Comparison of ENCODE assay signal across 22 mouse cellular contexts in the genomic region with DNA sequence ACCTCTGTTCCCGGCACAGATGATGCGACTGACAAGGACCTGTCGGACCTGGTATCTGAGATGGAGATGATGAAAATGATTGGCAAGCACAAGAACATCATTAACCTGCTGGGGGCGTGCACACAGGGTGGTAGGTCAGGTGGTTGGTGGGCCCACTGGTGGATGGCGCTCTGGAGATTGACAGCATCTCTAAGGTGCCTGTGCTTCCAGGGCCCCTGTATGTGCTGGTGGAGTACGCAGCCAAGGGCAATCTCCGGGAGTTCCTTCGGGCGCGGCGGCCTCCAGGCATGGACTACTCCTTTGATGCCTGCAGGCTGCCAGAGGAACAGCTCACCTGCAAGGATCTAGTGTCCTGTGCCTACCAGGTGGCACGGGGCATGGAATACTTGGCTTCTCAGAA. TPM values are rescaled to one million over a fixed set of nuclear protein-coding genes. Genes with fewer than 3 reads are reported as not detected.
DNase-seq lines count a peak whose midpoint lies in the region; ATAC-seq and TF ChIP-seq lines count a peak whose summit lies in the region.
"Had no signal": no experiment of that assay in that cellular context is flagged by ENCODE, and none has a peak within 500 bp of the region (broad histone marks: within the 10 kb centered on the region; RNA-seq: fewer than 3 reads in every experiment).

No protein-coding gene starts in this region.

- H3K27ac ChIP-seq in forebrain, embryonic 12.5 days = 0 out of 2 replicates have a peak overlapping the region, but pooled peaks have one; percentile 33
- H3K27ac ChIP-seq in forebrain, embryonic 11.5 days (ENCODE audit: low read depth, low read length) = no peak overlapping the region
- 0 out of 2 replicates have a peak overlapping the region, but pooled peaks have one; percentile 4 for H3K27ac ChIP-seq in forebrain, embryonic 15.5 days (replicated peaks)
- H3K27ac ChIP-seq in forebrain, embryonic 10.5 days = no peak overlapping the region
- H3K27ac ChIP-seq in midbrain, embryonic 11.5 days (ENCODE audit: low read depth, low read length) = no peak overlapping the region
- no peak overlapping the region for H3K27ac ChIP-seq in midbrain, postnatal 0 days (ENCODE audit: low read depth, low read length)
- H3K27ac ChIP-seq: embryonic facial prominence, embryonic 10.5 days; embryonic facial prominence, embryonic 12.5 days had no signal

- H3K4me3 ChIP-seq in forebrain, embryonic 12.5 days (replicated peaks) = no peak overlapping the region
- no peak overlapping the region for H3K4me3 ChIP-seq in forebrain, embryonic 11.5 days (ENCODE audit: low read depth, low read length)
- H3K4me3 ChIP-seq in forebrain, embryonic 15.5 days = no peak overlapping the region
- no peak overlapping the region for H3K4me3 ChIP-seq in forebrain, embryonic 10.5 days
- no peak overlapping the region for H3K4me3 ChIP-seq in midbrain, embryonic 11.5 days (ENCODE audit: low read depth, low read length)
- H3K4me3 ChIP-seq in midbrain, postnatal 0 days (ENCODE audit: low read depth, low read length) = no peak overlapping the region
- H3K4me3 ChIP-seq: embryonic facial prominence, embryonic 10.5 days; embryonic facial prominence, embryonic 12.5 days had no signal

- no peak for DNase-seq in forebrain, embryonic 11.5 days (ENCODE audit: low spot score)
- DNase-seq in forebrain, embryonic 10.5 days (ENCODE audit: extremely low spot score, low spot score) = no peak
- peak; percentile 62 for DNase-seq in midbrain, embryonic 11.5 days (ENCODE audit: low spot score, missing footprints)
- no peak for DNase-seq in midbrain, postnatal 0 days (ENCODE audit: low spot score)
- DNase-seq: adrenal gland, adult 8-10 months; adrenal gland, postnatal 14 days; adrenal gland, postnatal 36 days; B cell, adult 2 months; cerebellum, adult 11-12 months; cerebellum, adult 2 months; cerebellum, adult 9-10 months; cerebellum, postnatal 10 days; cerebellum, postnatal 25 days; forebrain, postnatal 0 days had no signal

- H3K9me3 ChIP-seq in forebrain, embryonic 12.5 days = no peaks in the 10 kb centered on the region
- no peaks in the 10 kb centered on the region for H3K9me3 ChIP-seq in forebrain, embryonic 11.5 days (ENCODE audit: control insufficient read depth, low read length)
- H3K9me3 ChIP-seq in forebrain, embryonic 15.5 days = no peaks in the 10 kb centered on the region
- H3K9me3 ChIP-seq in forebrain, embryonic 10.5 days = no peaks in the 10 kb centered on the region
- no peaks in the 10 kb centered on the region for H3K9me3 ChIP-seq in midbrain, embryonic 11.5 days (ENCODE audit: control insufficient read depth, low read length)
- H3K9me3 ChIP-seq in midbrain, postnatal 0 days (ENCODE audit: low read length) = no peaks in the 10 kb centered on the region
- H3K9me3 ChIP-seq: embryonic facial prominence, embryonic 10.5 days; embryonic facial prominence, embryonic 12.5 days; G1E had no signal

- H3K4me1 ChIP-seq in forebrain, embryonic 12.5 days = peaks cover 6% of the 10 kb centered on the region; the same call in 1 of the 2 replicates
- no peaks in the 10 kb centered on the region for H3K4me1 ChIP-seq in forebrain, embryonic 11.5 days (replicated peaks; ENCODE audit: control insufficient read depth, insufficient read depth, low read length)
- no peaks in the 10 kb centered on the region; the same call in 1 of the 2 replicates for H3K4me1 ChIP-seq in forebrain, embryonic 15.5 days
- H3K4me1 ChIP-seq in forebrain, embryonic 10.5 days = peaks cover 11% of the 10 kb centered on the region
- no peaks in the 10 kb centered on the region for H3K4me1 ChIP-seq in midbrain, embryonic 11.5 days (ENCODE audit: control insufficient read depth, insufficient read depth, low read length)
- H3K4me1 ChIP-seq in midbrain, postnatal 0 days (ENCODE audit: insufficient read depth, low read length) = no peaks in the 10 kb centered on the region

- peaks cover 82% of the 10 kb centered on the region for H3K36me3 ChIP-seq in forebrain, embryonic 12.5 days (replicated peaks)
- H3K36me3 ChIP-seq in forebrain, embryonic 11.5 days (ENCODE audit: control insufficient read depth, insufficient read depth, low read length) = peaks cover 11% of the 10 kb centered on the region
- H3K36me3 ChIP-seq in forebrain, embryonic 15.5 days = peaks cover 9% of the 10 kb centered on the region; the same call in 1 of the 2 replicates
- H3K36me3 ChIP-seq in forebrain, embryonic 10.5 days (replicated peaks) = peaks cover 88% of the 10 kb centered on the region
- H3K36me3 ChIP-seq in midbrain, embryonic 11.5 days (ENCODE audit: control insufficient read depth, insufficient read depth, low read length) = peaks cover 19% of the 10 kb centered on the region
- H3K36me3 ChIP-seq in midbrain, postnatal 0 days (ENCODE audit: insufficient read depth, low read length) = no peaks in the 10 kb centered on the region; the same call in 1 of the 2 replicates

- peaks cover 17% of the 10 kb centered on the region for H3K27me3 ChIP-seq in forebrain, embryonic 12.5 days
- H3K27me3 ChIP-seq in forebrain, embryonic 11.5 days (ENCODE audit: control insufficient read depth, insufficient read depth, low read length) = no peaks in the 10 kb centered on the region
- no peaks in the 10 kb centered on the region for H3K27me3 ChIP-seq in forebrain, embryonic 15.5 days
- H3K27me3 ChIP-seq in forebrain, embryonic 10.5 days (ENCODE audit: poor library complexity, severe bottlenecking) = peaks cover 40% of the 10 kb centered on the region
- H3K27me3 ChIP-seq in midbrain, embryonic 11.5 days (ENCODE audit: control insufficient read depth, insufficient read depth, low read length) = no peaks in the 10 kb centered on the region
- no peaks in the 10 kb centered on the region for H3K27me3 ChIP-seq in midbrain, postnatal 0 days (ENCODE audit: insufficient read depth, low read length)
- H3K27me3 ChIP-seq: embryonic facial prominence, embryonic 12.5 days; Patski had no signal

- no peak for ATAC-seq in forebrain, embryonic 12.5 days (ENCODE audit: low FRiP score)
- ATAC-seq in forebrain, embryonic 11.5 days (replicated peaks; ENCODE audit: low FRiP score) = no peak
- no peak for ATAC-seq in forebrain, embryonic 15.5 days (replicated peaks)
- ATAC-seq in midbrain, embryonic 11.5 days (ENCODE audit: low FRiP score) = no peak
- no peak for ATAC-seq in midbrain, postnatal 0 days (ENCODE audit: low FRiP score)
- ATAC-seq: activated CD4-positive, CD25-positive, alpha-beta regulatory T cell, adult 4 months; CD4-positive, CD25-positive, alpha-beta regulatory T cell, adult 4 months; forebrain, postnatal 0 days; Patski had no signal

- no peak overlapping the region for H3K9ac ChIP-seq in forebrain, embryonic 12.5 days
- no peak overlapping the region for H3K9ac ChIP-seq in forebrain, embryonic 11.5 days (ENCODE audit: low read length)
- no peak overlapping the region for H3K9ac ChIP-seq in forebrain, embryonic 15.5 days (replicated peaks)
- H3K9ac ChIP-seq in midbrain, embryonic 11.5 days (ENCODE audit: low read length) = no peak overlapping the region
- no peak overlapping the region for H3K9ac ChIP-seq in midbrain, postnatal 0 days (replicated peaks; ENCODE audit: low read length, poor library complexity, severe bottlenecking)
- H3K9ac ChIP-seq: embryonic facial prominence, embryonic 12.5 days; forebrain, postnatal 0 days had no signal

- 94% methylated on average over 12 of the region's 12 CpGs for WGBS in forebrain, embryonic 12.5 days
- 94% methylated on average over 12 of the region's 12 CpGs for WGBS in forebrain, embryonic 11.5 days
- 91% methylated on average over 12 of the region's 12 CpGs for WGBS in forebrain, embryonic 15.5 days
- 92% methylated on average over 12 of the region's 12 CpGs for WGBS in forebrain, embryonic 10.5 days
- 92% methylated on average over 12 of the region's 12 CpGs for WGBS in midbrain, embryonic 11.5 days
- 96% methylated on average over 12 of the region's 12 CpGs for WGBS in midbrain, postnatal 0 days

- TF ChIP-seq CTCF in midbrain, postnatal 0 days (IDR thresholded peaks at IDR 0.05) = no peak

- H3K4me2 ChIP-seq in forebrain, embryonic 12.5 days = no peak overlapping the region
- H3K4me2 ChIP-seq in forebrain, embryonic 11.5 days (ENCODE audit: low read depth, low read length, severe bottlenecking) = no peak overlapping the region
- H3K4me2 ChIP-seq in forebrain, embryonic 15.5 days (replicated peaks) = no peak overlapping the region
- no peak overlapping the region for H3K4me2 ChIP-seq in midbrain, embryonic 11.5 days
- no peak overlapping the region for H3K4me2 ChIP-seq in midbrain, postnatal 0 days (ENCODE audit: low read depth, low read length, poor library complexity, severe bottlenecking)
- H3K4me2 ChIP-seq: embryonic facial prominence, embryonic 12.5 days had no signal

RNA-seq across cellular contexts. Expression of a gene that starts 12.4 kb away (rescaled TPM):
- polyA plus RNA-seq in forebrain, embryonic 12.5 days (2016; fragmentation: Nextera tagmentation; extraction: Ambion mirVana) = 83.6 and 111 TPM in 2 replicates
- 100 and 105 TPM in 2 replicates for polyA plus RNA-seq in forebrain, embryonic 11.5 days (2014; fragmentation: Nextera tagmentation; extraction: Ambion mirVana)
- 32.9 and 44.3 TPM in 2 replicates for polyA plus RNA-seq in forebrain, embryonic 15.5 days (2015; fragmentation: Nextera tagmentation; extraction: Ambion mirVana)
- 33.4 and 39.1 TPM in 2 replicates for polyA plus RNA-seq in forebrain, embryonic 10.5 days (2016; fragmentation: Nextera tagmentation; extraction: Ambion mirVana)
- 61.8 and 68.0 TPM in 2 replicates for polyA plus RNA-seq in midbrain, embryonic 11.5 days (2014; fragmentation: Nextera tagmentation; extraction: Ambion mirVana)
- total RNA-seq in midbrain, postnatal 0 days (2014; rRNA removed) = 71.3 and 81.6 TPM in 2 replicates
- 24.5 and 28.1 TPM in 2 replicates for polyA plus RNA-seq in midbrain, postnatal 0 days (2015; fragmentation: Nextera tagmentation; extraction: Ambion mirVana)
- polyA plus RNA-seq: CD4-positive, CD25-positive, alpha-beta regulatory T cell, adult 4 months had no signal

RNA-seq across cellular contexts. Expression of a gene that starts 48.8 kb away (rescaled TPM):
- polyA plus RNA-seq in forebrain, embryonic 12.5 days (2016; fragmentation: Nextera tagmentation; extraction: Ambion mirVana) = 52.5 and 58.5 TPM in 2 replicates
- polyA plus RNA-seq in forebrain, embryonic 11.5 days (2014; fragmentation: Nextera tagmentation; extraction: Ambion mirVana) = 59.7 and 63.9 TPM in 2 replicates
- 69.5 and 72.3 TPM in 2 replicates for polyA plus RNA-seq in forebrain, embryonic 15.5 days (2015; fragmentation: Nextera tagmentation; extraction: Ambion mirVana)
- 57.8 and 59.2 TPM in 2 replicates for polyA plus RNA-seq in forebrain, embryonic 10.5 days (2016; fragmentation: Nextera tagmentation; extraction: Ambion mirVana)
- polyA plus RNA-seq in midbrain, embryonic 11.5 days (2014; fragmentation: Nextera tagmentation; extraction: Ambion mirVana) = 38.0 and 49.3 TPM in 2 replicates
- total RNA-seq in midbrain, postnatal 0 days (2014; rRNA removed) = 44.1 and 61.7 TPM in 2 replicates
- polyA plus RNA-seq in midbrain, postnatal 0 days (2015; fragmentation: Nextera tagmentation; extraction: Ambion mirVana) = 78.2 and 83.4 TPM in 2 replicates

Comparison
In these comparisons a context has a peak if more than half of its experiments do, and no peak if none do; other contexts are left out.
1. H3K27ac ChIP-seq: peak in forebrain, embryonic 12.5 days (single experiment) and forebrain, embryonic 15.5 days (single experiment); none in forebrain, embryonic 11.5 days (single experiment), forebrain, embryonic 10.5 days (single experiment), midbrain, embryonic 11.5 days (single experiment) and midbrain, postnatal 0 days (single experiment).